Mouse (Mus musculus): ENCODE results near the gene 4933402D24Rik.

DNA sequence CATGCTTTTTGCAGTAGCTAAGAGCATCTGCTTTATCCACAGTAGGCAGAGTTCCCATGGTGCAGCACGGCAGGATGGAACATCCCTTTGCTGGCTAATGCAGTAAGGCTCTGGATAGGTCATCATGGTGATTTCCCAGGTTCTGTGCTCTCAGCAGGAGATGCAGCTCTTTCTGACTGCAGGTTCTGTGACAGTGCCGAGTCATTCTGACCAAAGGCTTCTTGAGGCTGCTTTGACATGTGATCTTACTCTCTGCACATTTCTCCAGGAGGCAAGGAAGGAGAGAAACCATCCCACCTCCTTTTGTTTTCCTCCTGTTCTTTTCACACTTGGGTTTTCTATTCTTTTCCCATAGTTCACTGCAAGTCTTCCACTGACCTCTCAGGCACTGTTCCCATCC is 13.1 kb downstream of the 4933402D24Rik start:
- no peak for TF ChIP-seq CTCF (IDR thresholded peaks at IDR 0.05; ENCODE audit: low read depth)
- TF ChIP-seq EP300 (IDR thresholded peaks at IDR 0.05; ENCODE audit: low read depth), result no peak
